Mouse (Mus musculus): ENCODE measurements around the gene Ifit3b.
"Not testable (repeated sequence)": the region's sequence is repeated elsewhere in the genome, so short reads cannot be mapped to it uniquely, and the experiment has no call there.

Gene Ifit3b

GRCm38 (mm10) chr19:34612243-34613001 lies 4.7 kb downstream of the Ifit3b start:
- DNase-seq = not testable (repeated sequence)

DNA sequence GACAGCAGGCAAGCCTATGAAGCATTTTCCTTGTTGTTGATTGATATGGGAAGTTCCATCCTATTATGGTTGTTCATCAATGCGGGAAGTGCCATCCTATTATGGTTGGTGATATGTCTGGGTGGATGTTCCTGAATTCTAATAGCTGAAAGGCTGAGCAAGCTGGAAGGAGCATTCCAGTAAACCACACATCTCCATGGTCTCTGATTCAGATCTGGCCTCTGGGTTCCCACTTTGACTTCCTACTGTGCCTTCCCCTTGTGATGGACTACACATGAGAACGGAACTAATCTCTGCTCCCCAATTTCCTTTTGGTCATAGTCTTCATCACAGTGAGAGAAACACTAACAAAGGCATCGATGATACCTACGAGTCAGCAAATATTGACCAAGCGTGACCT lies 13.1 kb downstream of the Ifit3b start:
- no peak for DNase-seq

- DNase-seq = no peak
Measured at GRCm38 (mm10) chr19:34623781-34624180, 16.0 kb downstream of the Ifit3b start.

GRCm38 (mm10) chr19:34624663-34625062 lies 16.9 kb downstream of the Ifit3b start:
- no peak for DNase-seq

DNA sequence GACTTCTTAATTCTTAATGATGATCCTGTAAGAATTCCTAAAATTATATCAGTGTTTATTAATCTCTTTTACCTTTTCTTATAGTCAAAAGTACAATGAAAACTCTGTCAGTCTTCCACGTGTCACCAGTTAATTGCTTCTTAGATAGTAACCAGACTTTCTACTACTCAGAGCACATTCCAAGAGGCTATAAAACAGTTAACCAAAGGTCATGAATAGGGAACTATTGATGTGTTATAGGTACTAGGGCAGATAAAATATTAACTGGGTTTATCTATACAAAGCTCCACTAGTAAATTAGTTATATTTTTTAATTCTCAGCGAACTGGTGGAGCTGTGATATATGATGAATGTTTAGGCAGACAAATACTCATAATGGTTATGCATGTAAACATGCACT lies 19.7 kb downstream of the Ifit3b start:
- no peak for DNase-seq

- no peak for DNase-seq
Measured at GRCm38 (mm10) chr19:34631487-34631886, 23.7 kb downstream of the Ifit3b start.

GRCm38 (mm10) chr19:34633484-34633883 lies 25.7 kb downstream of the Ifit3b start:
- DNase-seq = no peak

DNA sequence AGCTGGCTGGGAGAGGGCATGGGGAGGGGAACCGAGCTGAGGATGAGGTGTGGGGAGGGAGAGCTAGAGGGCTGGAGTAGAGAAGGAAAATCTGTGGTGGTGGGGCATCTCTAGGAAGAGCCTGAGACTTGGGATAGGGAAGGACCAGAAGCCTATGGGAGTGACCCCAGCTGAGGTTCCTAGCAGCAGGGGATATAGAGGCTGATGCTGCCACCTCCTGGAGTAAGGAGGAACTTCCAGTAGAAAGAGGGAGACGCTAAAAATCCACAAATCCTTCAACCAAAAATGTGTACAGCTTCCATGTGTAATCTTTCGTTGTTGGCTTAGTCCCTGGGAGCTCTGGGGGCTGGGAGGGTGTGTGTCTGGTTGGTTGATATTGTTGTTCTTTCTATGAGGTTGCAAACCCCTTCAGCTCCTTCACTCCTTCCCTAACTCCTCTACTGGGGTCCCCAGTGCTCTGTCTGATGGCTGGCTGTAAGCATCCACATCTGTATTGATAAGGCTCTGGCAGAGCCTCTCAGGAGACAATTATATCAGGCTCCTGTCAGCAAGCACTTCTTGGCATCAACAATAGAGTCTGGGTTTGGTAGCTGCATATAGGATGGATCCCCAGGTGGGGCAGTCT lies 29.3 kb downstream of the Ifit3b start:
- no peak for DNase-seq

GRCm38 (mm10) chr19:34640623-34641022 lies 32.9 kb downstream of the Ifit3b start, which contains the start of the genes Ifit1bl2 and Ifit1:
TSS of gene Ifit1bl2 (minus strand) at chr19:34640743.
TSS of gene Ifit1 (plus strand) at chr19:34640871.
- DNase-seq = no peak

DNA sequence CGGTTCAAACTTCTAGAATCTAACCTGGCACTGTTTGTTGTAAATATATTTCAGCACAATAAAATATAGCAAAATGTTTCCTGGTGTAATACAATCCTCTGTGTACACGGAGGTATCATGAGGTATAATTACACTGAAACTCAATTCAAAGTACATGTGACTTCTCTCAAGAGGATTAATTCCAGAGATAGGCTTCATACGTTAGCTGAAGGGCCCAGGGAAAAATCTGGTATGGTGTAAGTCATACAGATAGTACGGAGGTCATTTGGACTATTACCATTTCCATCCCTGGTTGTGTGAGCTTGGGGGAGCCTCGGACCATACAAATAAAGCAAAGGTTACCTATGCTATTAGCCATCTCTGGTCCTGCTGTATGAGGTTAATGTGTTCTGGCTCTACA lies 34.8 kb downstream of the Ifit3b start:
- no peak for DNase-seq

GRCm38 (mm10) chr19:34647630-34648029 lies 39.9 kb downstream of the Ifit3b start:
- DNase-seq = not testable (repeated sequence)

DNA sequence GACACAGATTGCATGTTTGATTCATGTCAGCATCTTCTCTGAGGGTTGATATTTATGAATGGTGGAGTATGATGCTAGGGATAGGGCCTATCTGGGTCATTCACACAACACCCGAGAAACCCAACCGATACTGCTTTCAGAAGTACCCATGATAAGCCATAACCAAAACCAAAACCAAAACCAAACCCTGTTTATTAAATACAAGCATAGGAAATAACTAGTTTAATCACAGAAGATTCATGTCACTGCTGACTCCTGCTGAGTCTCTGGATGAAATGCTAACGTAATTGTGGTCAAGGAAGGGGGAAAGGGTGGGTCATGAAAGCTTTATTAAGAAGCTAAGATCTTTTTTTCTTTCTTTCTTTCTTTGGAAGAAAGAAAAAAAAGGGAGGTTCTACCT lies 42.5 kb downstream of the Ifit3b start:
- no peak for DNase-seq

DNA sequence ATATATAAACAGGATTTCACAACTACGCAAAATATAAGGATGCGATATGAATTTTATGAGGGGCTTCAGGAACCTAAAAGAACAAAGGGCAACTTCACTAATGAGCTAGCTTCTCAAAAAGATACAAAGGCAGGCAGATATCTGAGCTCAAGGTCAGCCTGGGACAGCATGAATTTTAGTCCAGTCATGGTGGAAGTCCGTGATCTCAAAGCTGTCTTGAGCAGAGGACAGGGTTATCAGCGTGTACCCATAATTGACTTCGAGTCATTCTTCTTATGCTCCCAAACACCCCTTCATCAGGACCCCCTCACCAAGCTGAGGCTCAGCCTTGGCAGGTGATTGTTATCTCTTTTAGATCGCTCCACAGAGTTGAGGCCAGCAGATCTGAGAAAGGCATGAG lies 43.2 kb downstream of the Ifit3b start:
- DNase-seq = no peak

DNA sequence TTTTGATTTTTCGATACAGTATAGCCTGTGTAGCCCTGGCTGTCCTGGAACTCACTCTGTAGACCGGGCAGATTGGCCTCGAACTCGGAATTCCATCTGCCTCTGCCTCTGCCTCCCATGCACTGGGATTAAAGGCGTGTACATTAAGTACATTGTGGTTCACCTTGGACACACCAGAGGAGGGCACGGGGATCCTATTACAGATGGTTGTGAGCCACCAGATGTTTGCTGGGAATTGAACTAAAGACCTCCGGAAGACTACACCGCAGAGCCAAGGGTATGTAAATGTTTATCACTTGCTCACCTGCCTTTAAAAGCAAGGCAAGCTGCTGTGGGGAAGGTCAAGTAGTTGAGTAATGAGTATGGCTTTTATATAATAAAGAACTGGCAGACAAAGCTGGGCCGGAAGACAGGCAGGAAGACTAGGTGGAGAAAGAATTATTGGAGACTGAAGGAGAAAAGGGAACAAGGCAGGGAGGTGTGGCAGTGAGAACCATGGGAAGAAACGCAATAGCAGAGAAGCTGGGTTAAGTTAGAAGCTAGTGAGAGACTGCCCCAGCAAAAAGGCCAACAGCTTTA lies 47.5 kb downstream of the Ifit3b start:
- DNase-seq = no peak

DNA sequence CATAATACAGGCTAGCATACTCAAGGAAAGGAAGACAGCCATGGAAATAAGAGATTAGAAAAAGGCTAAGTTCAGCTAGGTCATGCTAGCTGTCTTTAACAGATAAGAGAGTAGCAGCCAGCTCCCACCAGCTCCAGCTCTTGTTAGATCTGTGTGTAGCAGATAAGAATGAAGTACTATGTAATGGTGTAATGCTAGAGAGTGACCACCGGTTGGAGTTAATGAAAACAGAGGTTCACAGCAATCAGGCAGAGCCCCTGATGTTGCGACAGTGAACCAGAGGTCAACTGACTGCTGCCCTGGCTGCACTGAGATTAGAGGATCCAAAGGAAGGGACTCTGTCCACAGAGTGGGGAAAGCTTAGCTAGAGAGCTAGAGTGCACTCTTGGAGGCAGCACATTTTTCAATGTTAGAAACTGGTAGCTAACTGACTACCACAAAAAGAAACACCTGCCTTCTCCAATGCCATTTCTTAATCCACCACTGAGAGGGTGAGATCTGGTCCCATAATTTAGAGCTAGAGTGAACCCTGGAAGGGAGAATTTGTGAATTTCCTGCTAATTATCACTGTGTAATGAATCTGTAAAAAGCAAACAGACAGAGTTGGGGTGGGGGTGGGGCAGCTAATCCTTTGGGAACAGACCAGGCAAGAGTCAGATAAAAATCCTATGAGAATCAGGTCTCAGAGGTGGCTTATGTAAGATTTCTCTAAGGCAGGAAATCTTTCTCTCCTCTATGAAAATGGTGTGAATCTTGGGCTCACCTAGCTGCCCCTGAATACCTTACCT lies 48.9 kb downstream of the Ifit3b start:
- no peak for DNase-seq

DNA sequence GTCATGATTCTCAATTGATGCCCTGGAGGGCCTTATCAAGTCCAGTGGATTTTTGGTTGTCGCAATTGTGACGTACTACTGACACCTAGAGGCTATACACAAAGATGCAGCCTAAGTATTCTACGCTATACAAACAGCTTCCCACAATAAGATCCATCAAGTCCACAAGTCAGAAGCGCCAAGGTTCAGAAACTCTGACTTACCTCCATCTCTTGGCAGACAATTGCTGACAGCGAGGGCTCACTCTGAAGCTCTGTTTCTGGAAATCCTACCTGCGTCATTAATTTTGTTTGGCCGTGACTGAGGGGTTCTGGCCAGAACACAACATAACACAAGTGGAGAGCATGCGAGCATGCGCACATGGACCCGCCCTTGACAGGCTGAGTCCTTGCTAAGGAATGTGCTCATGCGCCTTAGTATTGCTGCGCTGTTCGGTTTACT lies 54.3 kb downstream of the Ifit3b start:
- DNase-seq = peak; percentile 44

DNA sequence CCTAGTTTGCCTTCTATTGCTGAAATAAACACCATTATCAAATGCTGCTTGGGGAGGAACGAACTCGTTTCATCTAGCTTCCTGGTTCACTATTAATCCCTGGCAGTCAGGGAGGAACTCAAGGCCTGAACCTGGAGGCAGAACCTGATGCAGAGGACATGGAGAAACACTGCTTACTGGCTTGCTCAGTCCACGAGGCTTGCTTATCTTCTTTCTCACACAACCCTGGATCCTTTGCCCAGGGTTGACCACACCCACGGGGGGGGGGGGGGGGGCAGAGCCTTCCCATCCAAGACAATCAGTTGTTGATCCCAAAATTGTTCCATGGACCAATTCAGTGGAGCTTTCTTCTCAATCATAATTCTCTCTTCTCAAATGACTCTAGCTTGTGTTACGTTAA lies 55.0 kb downstream of the Ifit3b start:
- DNase-seq = no peak
